Mouse (Mus musculus): ENCODE measurements around the gene Gm42674. TPM values are rescaled to one million over a fixed set of nuclear protein-coding genes. Genes with fewer than 3 reads are reported as not detected.
A peak's percentile ranks its signal among the peaks of the same experiment; 100 is the strongest.

Gene Gm42674
- total RNA-seq, 2 experiments from 2014 or later = not detected

DNA sequence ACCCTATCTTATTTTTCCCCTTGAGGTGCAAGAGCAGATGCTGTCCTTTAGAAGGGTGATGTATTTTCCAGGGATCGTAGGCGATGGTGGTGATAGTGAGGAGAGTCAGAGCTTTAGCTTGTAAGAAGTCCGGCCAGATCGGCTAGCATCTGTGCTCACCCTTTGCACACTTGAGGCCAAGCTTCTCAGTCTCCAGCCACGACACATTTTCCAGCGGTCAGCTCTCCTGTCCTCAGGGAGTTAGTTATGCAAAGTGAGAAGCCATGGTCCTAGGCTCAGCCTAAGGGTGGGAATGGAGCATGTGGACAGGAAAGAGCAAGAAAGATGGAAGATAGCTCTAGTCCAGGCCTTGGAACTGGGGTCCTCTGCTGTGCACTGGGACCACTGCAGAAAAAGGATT, 4.9 kb upstream of the Gm42674 start:
- no peak for DNase-seq
- intact Hi-C loops (cut with DNase I) = no loop called here

DNA sequence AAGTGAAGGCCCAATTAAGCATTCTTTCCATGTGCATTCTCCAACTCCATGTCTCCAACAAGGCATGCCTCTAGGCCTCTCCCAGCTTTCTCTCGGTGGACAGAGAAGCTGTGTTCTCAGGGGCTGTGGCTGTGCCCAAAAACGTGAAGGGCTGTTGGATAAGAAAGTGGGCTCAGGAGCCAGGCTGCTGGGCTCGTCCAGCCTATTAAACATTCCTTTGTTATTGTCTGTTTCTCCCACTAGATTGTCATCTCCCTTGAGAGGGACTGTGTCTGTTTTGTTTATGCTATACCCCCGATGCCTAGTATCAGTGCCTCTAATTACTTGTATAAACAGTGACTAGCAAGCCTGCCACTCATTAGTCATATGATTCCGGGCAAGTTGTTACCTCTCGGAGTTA, 4.0 kb upstream of the Gm42674 start:
- intact Hi-C loops (cut with DNase I) = no loop called here
- no peak for DNase-seq

DNA sequence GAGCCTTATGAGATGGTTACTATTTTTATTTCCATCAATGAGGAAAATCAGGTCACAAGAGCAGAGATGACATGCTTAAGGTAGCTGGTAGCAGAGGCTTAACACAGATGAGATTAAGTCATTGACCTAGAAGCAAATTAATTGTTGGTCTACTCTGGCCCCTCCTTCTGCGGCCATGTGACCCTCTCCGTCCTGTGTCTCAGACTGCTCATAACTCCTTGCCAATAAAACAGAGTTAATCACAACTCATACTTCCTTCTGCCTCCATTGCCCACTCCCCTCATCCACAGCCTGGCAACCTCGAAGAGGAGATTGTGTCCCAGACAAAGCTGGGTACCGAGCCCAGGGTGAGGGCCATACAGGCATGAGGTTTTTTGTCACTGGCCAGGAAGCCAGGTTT, 3.5 kb upstream of the Gm42674 start:
- intact Hi-C loops (cut with DNase I) = no loop called here
- no peak for DNase-seq

DNA sequence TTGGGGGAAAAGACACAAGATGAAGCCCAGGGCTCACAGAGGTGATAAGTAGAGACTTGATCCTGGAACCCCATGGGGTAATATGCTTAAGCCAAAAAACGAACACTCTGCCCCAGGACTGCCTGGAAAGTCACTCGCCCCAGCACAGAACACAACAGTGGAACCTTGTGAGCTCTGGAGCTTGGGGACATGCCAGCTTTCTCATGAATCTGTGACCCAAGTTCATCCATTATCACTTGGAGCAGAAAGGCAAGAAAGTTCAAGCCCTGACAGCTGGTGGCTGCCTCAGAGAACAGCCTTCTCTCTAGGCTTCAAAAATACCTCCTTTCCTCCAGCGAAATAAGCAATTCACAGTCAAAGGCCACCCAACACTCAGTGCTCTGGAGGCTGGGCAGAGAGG, 2.3 kb upstream of the Gm42674 start:
- intact Hi-C loops (cut with DNase I) = no loop called here
- DNase-seq = no peak

DNA sequence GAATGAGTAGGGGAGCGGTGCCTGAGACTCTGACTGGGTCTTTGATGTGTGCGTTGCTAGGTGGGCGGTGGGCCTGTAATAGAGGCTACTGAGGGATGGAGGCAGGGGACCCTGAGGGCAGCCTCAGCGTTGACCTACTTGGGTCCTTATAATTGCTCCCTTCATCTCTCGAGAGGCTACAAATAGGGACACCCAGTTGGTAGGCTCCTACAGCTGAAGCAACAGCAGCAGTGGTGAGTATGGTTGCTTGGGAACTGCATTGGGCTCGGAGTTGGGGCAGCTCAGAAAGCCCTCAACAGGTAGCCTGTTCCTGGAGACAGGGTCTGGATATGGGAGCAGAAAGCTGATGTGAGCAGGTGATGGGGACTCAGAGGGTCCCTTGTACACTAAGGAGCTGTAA, 1.7 kb upstream of the Gm42674 start:
- intact Hi-C loops (cut with DNase I) = no loop called here
- no peak for DNase-seq

DNA sequence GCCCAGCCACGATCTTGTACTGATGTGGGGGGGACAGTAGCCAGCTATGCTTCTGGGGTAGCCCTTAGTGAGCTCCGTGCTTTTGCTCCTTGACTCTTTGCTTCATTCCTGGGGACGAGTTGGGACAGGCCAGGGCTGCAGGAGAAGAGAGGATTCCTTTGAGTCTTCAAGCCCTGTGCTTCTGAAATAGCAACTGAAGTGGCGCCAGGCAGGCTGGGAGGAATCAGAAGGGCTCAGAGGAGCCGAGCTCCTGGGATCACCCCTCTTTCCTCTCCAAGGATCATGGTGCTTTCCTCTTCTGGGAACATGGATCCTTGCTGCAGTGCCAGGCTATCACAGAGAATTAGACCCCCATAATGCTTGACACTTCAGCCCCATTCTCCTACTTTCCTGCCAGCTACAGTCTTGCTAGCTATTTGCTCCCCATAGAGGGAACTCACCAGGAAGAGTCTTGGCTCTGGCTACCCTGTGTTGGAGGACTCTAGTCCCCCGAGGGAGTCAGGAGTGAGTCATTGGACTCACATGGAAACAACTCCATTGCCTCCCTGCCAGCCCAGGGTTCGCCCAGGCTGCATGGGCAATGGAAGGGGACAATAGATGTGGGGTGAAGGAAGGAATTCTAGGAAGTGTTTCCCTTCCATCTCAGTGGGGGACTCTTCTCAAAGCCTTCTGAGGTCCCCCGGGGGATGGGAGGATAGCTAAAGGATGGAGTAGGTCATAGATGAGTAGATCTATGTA, 1.1 kb upstream of the Gm42674 start:
- no peak for DNase-seq
- intact Hi-C loops (cut with DNase I) = no loop called here

DNA sequence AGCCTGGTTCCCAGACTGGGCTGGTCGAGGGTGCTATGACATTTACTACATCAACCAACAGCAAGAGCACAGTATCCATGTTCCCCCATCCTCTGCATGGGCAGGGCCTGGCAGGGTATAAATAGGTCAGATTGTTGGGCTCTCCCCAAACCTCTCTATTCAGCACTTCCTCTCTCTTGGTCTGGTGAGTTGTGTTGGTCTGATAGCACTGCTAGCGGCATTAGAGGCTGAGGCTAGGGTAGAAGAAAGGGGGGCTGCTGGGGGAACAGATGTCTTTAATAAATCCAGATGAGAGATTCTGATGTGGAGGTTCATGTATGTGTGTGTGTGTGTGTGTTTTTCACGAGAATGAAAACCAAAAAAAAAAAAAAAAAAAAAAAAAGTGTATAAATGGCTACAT, 1.9 kb downstream of the Gm42674 start, which contains the start of gene S100a4:
TSS of gene S100a4 (plus strand) at position 149 of the 400 bp plus-strand sequence.
- DNase-seq = no peak
- intact Hi-C loops (cut with DNase I) = no loop called here

DNA sequence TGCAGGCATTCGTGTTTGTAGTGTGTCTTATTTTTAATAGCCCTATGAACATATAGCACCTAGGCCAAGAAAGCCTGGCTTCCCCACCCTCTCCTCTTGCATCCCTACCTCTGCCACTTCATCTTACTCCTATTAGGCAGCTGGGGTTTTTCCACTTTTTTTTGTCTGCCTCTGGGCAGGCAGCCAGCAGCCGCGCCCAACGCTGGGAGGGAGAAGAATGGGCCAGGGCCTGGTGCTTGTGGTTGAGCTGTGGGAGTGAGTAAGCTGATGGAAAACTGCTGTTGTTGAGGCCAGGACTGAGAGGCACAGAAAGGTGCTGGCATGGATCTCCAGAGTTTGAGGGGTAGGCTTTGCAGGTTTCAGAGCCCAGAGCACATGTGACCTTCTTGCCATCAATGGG, 2.7 kb downstream of the Gm42674 start:
- DNase-seq = peak; percentile 45
- intact Hi-C loops (cut with DNase I) = no loop called here

DNA sequence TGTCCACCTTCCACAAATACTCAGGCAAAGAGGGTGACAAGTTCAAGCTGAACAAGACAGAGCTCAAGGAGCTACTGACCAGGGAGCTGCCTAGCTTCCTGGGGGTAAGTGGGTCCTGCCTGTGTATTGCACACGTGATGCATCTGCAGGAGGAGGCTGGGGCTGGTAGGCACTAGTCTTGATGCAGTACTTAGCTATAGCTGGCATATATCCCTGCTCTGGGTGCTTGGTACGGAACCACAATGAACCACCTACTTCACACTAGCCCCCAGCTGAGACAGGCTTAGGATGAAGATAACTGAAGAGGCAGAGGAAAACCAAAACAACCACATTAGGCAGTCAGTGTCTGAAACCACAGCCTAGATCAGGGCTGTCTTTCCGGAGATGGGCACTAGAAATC, 3.3 kb downstream of the Gm42674 start:
- DNase-seq = no peak
- intact Hi-C loops (cut with DNase I) = no loop called here

DNA sequence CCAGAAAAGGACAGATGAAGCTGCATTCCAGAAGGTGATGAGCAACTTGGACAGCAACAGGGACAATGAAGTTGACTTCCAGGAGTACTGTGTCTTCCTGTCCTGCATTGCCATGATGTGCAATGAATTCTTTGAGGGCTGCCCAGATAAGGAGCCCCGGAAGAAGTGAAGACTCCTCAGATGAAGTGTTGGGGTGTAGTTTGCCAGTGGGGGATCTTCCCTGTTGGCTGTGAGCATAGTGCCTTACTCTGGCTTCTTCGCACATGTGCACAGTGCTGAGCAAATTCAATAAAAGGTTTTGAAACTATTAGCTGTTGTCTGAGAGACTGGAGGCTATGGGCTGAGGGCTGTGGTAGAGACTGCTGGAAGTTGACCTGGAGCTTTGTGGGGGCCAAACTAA, 4.0 kb downstream of the Gm42674 start:
- DNase-seq = no peak
- intact Hi-C loops (cut with DNase I) = no loop called here

DNA sequence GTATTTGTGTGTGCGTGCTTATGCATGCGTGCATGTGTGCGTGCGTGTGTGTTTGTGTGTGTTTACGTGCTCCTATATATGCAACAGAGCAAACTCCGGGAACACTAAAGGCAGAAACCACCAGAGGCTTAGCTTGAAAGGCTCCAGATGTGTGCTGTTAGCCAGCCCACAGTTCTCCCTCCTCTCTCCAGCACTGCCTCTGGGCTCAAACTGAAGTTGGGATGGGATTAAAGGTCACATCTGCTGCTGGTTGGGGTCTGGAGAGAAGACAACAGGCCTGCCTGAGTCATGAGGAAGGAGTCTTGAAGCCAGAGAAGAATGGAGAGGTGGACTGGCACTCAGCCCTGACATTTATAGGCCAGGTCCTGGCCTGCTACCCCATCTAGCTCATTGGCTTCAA, 4.5 kb downstream of the Gm42674 start:
- no peak for DNase-seq
- intact Hi-C loops (cut with DNase I) = no loop called here

DNA sequence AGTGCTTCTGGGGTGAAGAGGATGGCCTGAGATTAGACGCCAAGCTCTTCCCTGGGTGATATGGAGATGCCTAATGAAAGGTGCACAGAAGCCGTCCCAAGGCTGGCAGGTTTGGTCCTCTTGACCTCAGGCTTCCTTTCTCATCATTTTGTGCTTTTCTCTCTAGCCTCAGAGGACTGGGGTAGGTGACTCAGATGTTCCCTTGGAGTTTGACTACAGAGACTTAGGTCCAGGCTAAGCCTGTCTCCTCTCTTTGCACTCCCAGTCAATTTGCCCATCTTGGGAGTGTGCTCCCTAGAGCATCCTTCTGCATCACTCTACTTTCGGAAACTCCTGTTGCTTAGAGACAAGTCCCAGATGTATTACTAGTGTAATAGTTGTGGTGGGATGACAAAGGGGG, 5.7 kb downstream of the Gm42674 start:
- intact Hi-C loops (cut with DNase I) = no loop called here

DNA sequence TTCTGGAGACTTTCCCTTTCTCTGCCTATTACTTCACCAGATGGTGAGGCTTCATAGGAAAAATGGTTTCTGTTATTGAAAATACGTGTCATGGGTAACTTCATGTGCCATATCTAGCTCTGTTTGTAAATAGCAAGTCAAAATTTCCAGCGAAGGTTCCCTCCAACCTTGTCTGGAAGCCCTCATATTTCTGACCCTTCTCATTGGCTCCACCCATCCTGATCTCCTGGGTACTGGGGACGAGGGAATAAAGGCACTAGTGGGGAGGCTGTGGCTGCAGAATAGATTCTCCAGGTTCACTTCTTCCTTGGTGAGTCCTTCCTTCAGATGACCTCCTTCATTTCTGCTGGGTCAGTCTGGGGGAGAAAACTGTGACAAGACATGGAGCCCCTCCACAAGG, 6.5 kb downstream of the Gm42674 start, which contains the start of gene S100a5:
TSS of gene S100a5 (plus strand) at position 301 of the 400 bp plus-strand sequence.
- intact Hi-C loops (cut with DNase I) = no loop called here
- no peak for DNase-seq

More for the DNA sequence above, 5.7 kb downstream of the Gm42674 start:
- DNase-seq = no peak

DNA sequence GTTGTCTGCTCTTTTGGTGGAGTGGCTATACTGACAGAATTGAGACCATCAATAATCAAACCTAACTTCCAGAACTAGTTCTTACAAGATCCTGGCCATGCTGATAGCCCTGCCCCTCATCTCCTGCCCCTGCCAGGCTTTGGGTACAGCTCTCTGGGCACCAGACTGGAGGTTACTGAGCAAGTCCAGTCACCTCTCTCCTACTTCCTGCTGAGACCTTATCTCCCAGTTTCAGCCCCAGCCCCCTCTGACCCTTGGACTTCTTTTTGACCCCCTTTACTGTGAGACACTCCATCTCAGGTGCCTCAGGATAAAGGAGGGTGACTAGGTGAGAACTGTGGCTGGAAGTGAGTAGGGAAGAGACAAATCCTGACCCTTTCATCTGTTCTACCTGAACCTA, 7.4 kb downstream of the Gm42674 start:
- intact Hi-C loops (cut with DNase I) = no loop called here
- DNase-seq = no peak

DNA sequence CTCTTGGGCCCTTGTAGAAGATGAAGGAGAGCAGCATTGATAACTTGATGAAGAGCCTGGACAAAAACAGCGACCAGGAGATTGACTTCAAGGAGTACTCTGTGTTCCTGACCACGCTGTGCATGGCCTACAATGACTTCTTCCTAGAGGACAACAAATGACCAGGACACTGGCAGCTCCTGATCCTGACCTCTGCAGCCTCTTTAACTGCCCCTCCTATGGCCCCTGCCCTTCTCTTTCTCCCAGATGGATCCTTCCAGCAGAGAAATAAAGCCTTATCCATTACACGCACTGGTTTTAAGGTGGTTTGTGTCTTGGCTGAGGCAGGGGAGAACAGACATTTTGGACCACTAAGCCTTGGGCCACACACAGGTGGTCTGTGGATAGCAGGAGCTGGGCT, 9.8 kb downstream of the Gm42674 start:
- no peak for DNase-seq
- intact Hi-C loops (cut with DNase I) = no loop called here

DNA sequence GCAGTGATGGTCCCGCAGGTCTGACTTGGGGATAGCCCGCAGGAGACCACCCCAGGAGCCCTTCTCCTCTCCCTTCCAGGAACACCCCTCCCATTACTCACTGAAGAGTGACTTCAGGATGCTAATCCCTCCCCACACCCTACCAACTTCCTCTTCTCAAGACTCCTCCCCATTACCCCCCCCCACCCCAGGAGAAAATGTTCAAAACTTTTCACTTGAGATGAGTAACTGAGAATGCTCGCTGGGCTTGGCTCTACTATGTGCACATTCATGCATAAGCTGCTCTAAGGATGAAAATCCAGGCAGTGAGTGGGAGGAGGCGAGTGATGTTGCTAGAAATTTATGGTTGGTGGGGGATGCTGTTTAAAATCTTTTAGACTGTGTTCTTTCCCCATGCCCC, 10.4 kb downstream of the Gm42674 start:
- DNase-seq = no peak
- intact Hi-C loops (cut with DNase I) = no loop called here

DNA sequence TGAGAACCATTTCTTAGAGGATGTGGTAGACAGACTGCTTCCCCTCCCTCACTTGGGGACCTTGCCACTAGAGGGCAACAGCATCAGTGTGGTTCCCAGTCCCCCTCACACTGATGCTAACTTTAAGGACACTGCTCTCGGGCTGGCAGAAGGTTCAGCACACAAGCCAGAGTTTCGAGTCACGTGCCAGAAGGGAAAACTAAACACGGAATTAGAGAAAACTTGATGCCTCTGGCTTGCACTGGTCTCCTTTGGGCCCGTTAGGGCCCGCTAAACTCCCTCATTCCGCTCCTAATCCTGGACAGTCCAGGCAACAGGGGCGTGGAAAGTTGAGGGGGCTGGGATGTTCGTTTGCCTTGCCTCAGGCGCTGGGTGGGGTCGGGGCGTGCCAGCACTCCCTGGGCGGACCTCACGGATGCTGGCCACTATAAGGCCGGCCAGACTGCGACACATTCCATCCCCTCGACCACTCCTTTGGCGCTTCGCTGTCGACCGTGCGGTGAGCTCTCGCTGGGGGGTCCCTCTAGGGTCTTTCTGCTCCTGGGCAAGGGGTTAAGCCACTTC, 11.1 kb downstream of the Gm42674 start, which contains the start of gene S100a6:
TSS of gene S100a6 (plus strand) at position 155 of the 564 bp plus-strand sequence.
- intact Hi-C loops (cut with DNase I) = no loop called here

DNA sequence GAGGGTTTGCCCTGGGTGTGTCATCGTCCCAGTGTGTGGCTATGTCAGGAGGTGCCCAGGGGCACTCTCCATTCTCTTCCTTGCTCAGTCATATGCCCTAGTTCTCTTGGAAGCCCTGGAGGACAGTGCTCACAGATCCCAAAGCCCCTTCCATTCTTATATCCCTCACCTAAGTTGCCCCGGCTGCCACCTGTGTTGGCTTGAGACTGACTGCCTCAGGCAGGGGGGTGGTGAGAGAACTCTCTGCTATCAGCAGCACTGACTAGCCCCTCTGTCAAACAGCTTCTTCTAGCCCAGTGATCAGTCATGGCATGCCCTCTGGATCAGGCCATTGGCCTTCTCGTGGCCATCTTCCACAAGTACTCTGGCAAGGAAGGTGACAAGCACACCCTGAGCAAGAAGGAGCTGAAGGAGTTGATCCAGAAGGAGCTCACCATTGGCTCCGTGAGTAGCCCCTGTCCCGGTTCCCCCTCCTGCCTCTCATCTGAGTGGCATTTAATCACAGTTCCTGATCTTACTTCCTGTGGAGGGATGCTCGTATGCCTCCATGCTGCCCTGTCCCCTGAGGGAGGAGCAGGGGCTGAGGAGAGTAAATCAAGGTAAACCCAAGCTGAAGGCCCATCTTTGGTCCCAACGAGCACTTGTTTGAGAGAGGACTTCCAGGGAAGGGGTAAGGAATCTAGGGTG, 11.9 kb downstream of the Gm42674 start:
- intact Hi-C loops (cut with DNase I) = no loop called here
- no peak for DNase-seq

More for the DNA sequence above, 11.1 kb downstream of the Gm42674 start, which contains the start of gene S100a6:
- peak; percentile 61 for DNase-seq

DNA sequence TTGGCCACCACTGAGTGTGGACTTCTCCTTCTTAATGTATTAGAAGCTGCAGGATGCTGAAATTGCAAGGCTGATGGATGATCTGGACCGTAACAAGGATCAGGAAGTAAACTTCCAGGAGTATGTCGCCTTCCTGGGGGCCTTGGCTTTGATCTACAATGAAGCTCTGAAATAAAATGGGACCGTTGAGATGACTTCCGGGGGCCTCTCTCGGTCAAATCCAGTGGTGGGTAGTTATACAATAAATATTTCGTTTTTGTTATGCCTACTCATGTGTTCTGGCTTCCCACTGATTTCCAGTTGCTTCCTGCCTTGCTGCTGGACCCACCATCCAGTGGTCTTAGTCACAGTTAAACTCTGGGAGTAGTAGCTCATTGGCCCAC, 12.4 kb downstream of the Gm42674 start:
- DNase-seq = no peak
- intact Hi-C loops (cut with DNase I) = no loop called here

DNA sequence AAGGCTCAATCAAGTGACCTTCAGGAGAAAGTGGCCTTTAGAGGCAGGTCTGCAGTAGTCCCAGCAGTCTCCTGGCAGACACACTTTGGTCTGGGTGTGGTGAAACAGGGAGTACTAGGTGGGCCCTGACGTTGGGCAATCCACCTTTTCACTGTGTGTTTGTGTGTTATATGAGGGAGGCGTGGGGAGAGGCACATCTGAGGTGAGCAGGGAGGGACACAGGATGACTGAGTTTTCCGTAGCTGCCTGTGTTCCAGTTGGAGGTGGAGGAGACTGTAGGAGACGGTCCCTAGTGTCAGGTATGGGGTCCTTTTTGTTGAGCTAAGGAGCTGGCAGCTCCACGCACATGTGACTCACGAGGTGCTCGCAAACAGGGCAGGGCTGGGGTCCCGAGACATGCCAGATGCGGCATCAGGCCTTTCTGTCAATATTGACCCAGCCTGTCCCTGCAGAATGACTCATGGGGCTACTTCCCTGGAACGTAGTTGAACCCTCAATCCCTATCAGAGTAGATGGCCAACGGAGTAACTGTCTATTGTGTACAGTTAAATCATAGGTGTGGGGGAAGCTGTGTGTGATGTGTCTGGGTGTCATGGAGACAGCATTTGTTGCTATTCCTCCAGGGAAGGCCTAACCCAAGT, 13.0 kb downstream of the Gm42674 start:
- intact Hi-C loops (cut with DNase I) = no loop called here
- DNase-seq = no peak

DNA sequence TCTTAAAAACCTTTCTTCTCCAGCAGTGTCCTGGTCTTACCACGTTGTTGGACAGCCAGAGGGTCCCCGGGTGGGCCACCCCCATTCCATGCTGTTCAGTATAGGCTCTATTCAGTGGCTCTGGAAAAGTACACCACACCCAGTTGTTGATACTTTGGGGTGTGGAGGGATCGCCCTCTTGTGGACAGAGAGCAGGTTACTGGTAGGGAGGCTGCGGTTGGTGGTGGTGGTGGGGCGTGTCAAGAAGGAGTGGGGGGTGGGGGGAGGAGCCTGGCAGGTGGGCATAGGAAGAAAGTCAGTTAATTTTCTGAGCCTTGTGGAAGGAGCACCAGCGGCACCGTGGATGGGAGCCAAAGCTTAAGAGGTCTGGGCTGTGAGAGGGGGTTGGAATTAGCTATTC, 13.7 kb downstream of the Gm42674 start:
- intact Hi-C loops (cut with DNase I) = no loop called here
- DNase-seq = peak; percentile 69
